Mouse (Mus musculus) kidney, adult 18-20 months (tissue): ENCODE measurements at regions not wholly inside any gene's neighbourhood (a gene's known extent, or its start where the extent isn't known, plus 50 kb on each side); places are given as distances from the start of the nearest gene placed in this dataset.

Source experiments
- DNase-seq: peaks from one replicate; pipeline ENCODE4 v3.0.0; 2021

- DNase-seq: no peak
Measured at GRCm38 (mm10) chr4:138509901-138510300, 55.8 kb downstream of the Camk2n1 start.

DNA sequence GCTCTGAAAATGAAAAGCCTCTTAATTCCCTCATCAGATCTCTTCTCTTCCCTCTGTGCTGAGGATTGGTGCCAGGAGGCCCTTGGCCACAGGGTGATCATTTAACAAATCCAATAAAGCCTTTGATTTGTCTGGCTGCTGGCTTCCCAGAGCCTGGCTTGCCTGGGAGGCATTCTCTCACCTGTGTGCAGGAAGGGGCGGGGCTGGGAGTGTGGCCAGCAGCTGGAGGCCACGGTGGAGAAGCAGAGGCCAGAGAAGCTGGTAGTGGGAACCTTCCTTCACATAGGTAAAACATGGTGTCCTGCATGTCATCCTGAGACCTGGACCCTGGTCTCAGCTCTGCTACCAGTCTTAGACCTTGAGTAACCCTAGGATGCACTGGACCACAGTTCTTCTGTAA is 59.8 kb downstream of the Camk2n1 start:
- DNase-seq: peak; percentile 62
